Mouse (Mus musculus): ENCODE measurements around the gene Pcna.

- TF ChIP-seq USF2 (IDR thresholded peaks at IDR 0.05; ENCODE audit: borderline replicate concordance in 1 of 2, insufficient read depth in 1 of 2, low read depth in 1 of 2, low read length in 2 of 2) (no peak), POLR2A (IDR thresholded peaks at IDR 0.05; ENCODE audit: control insufficient read depth in 1 of 2, insufficient read depth in 1 of 2, low read depth in 1 of 2, low read length in 2 of 2, poor library complexity in 1 of 2) (no peak)
Observed at GRCm38 (mm10) chr2:132251911-132252310, 1.2 kb downstream of the Pcna start.
